ENCODE assay signal across 9 mouse cellular contexts in the genomic region with DNA sequence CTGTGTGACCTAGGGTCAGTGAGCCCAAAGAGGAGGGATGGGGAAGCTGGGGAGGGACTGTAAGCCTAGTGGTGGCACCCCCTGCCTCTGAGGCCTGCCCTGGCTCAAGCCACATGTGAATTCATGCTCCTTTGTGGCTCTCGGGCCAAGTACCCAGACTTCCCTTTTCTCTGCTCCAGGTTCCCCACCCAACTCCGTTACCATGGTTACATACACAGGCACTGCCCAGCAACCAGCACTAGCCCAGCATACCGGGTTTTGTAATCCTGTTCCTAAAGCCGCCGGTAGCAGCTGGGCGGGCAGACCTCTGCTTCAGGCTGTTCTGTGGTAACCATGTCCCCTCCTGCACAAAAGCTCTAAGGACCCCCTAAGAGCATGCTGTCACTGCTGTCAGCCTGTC. TPM values are rescaled to one million over a fixed set of nuclear protein-coding genes. Genes with fewer than 3 reads are reported as not detected.
DNase-seq lines count a peak whose midpoint lies in the region; ATAC-seq and TF ChIP-seq lines count a peak whose summit lies in the region.
"Had no signal": no experiment of that assay in that cellular context is flagged by ENCODE, and none has a peak within 500 bp of the region (broad histone marks: within the 10 kb centered on the region; RNA-seq: fewer than 3 reads in every experiment).

No protein-coding gene starts in this region.

- H3K9me3 ChIP-seq in intestine, embryonic 14.5 days (ENCODE audit: control insufficient read depth, low read length), result no peaks in the 10 kb centered on the region
- H3K9me3 ChIP-seq in intestine, postnatal 0 days (ENCODE audit: control insufficient read depth), result no peaks in the 10 kb centered on the region
- H3K9me3 ChIP-seq in hindbrain, embryonic 13.5 days, result 0 out of 2 replicates have a peak, but pooled peaks cover under 1% of the 10 kb centered on the region
- H3K9me3 ChIP-seq in midbrain, embryonic 10.5 days (replicated peaks), result peaks cover 4% of the 10 kb centered on the region
- H3K9me3 ChIP-seq in kidney, embryonic 14.5 days (ENCODE audit: control insufficient read depth, low read length), result peaks cover under 1% of the 10 kb centered on the region; the same call in 1 of the 2 replicates
- H3K9me3 ChIP-seq: heart, embryonic 15.5 days had no signal

- H3K4me2 ChIP-seq in intestine, embryonic 14.5 days (ENCODE audit: low read length), result no peak overlapping the region
- no peak overlapping the region for H3K4me2 ChIP-seq in intestine, postnatal 0 days (replicated peaks; ENCODE audit: low read depth)
- H3K4me2 ChIP-seq in hindbrain, embryonic 13.5 days, result no peak overlapping the region
- H3K4me2 ChIP-seq in kidney, embryonic 14.5 days (replicated peaks; ENCODE audit: low read depth, low read length), result no peak overlapping the region
- H3K4me2 ChIP-seq: heart, embryonic 15.5 days had no signal

- no peak for TF ChIP-seq CTCF in intestine, postnatal 0 days (IDR thresholded peaks at IDR 0.05; ENCODE audit: low read depth)
- TF ChIP-seq CTCF in bone marrow macrophage, adult 2 months (IDR thresholded peaks at IDR 0.05; ENCODE audit: low read depth, low read length), result no peak

- peaks cover 17% of the 10 kb centered on the region; the same call in 1 of the 2 replicates for H3K4me1 ChIP-seq in intestine, embryonic 14.5 days (replicated peaks; ENCODE audit: control insufficient read depth, insufficient read depth, low read length)
- no peaks in the 10 kb centered on the region for H3K4me1 ChIP-seq in intestine, postnatal 0 days (replicated peaks; ENCODE audit: control insufficient read depth, insufficient read depth, low read length)
- peaks cover 34% of the 10 kb centered on the region for H3K4me1 ChIP-seq in bone marrow macrophage, adult 2 months (ENCODE audit: control insufficient read depth, insufficient read depth, low read length)
- peaks cover 49% of the 10 kb centered on the region for H3K4me1 ChIP-seq in hindbrain, embryonic 13.5 days (replicated peaks)
- peaks cover 64% of the 10 kb centered on the region for H3K4me1 ChIP-seq in midbrain, embryonic 10.5 days
- peaks cover 14% of the 10 kb centered on the region for H3K4me1 ChIP-seq in kidney, embryonic 14.5 days (ENCODE audit: control insufficient read depth, insufficient read depth, low read length)

- H3K27ac ChIP-seq in intestine, embryonic 14.5 days (ENCODE audit: low read depth), result no peak overlapping the region
- no peak overlapping the region for H3K27ac ChIP-seq in intestine, postnatal 0 days (ENCODE audit: low read depth, low read length)
- peak overlapping the region; percentile 42 for H3K27ac ChIP-seq in bone marrow macrophage, adult 2 months (ENCODE audit: insufficient read depth, low read depth, low read length)
- H3K27ac ChIP-seq in hindbrain, embryonic 13.5 days, result peak overlapping the region; percentile 26
- H3K27ac ChIP-seq in midbrain, embryonic 10.5 days (replicated peaks), result peak overlapping the region; percentile 82
- H3K27ac ChIP-seq in kidney, embryonic 14.5 days (ENCODE audit: low read depth, low read length), result no peak overlapping the region
- H3K27ac ChIP-seq: heart, embryonic 15.5 days had no signal

- H3K9ac ChIP-seq in intestine, embryonic 14.5 days (ENCODE audit: low read length), result no peak overlapping the region
- H3K9ac ChIP-seq in intestine, postnatal 0 days (ENCODE audit: low read depth, low read length), result no peak overlapping the region
- H3K9ac ChIP-seq in hindbrain, embryonic 13.5 days, result 0 out of 2 replicates have a peak overlapping the region, but pooled peaks have one; percentile 43
- H3K9ac ChIP-seq in kidney, embryonic 14.5 days (ENCODE audit: low read depth, low read length), result no peak overlapping the region
- H3K9ac ChIP-seq: heart, embryonic 15.5 days had no signal

- WGBS in intestine, embryonic 14.5 days, result 31% methylated on average over 6 of the region's 6 CpGs
- 35% methylated on average over 6 of the region's 6 CpGs for WGBS in intestine, postnatal 0 days
- WGBS in hindbrain, embryonic 13.5 days, result 17% methylated on average over 6 of the region's 6 CpGs
- 12% methylated on average over 6 of the region's 6 CpGs for WGBS in midbrain, embryonic 10.5 days
- 43% methylated on average over 6 of the region's 6 CpGs for WGBS in kidney, embryonic 14.5 days

- 0 out of 2 replicates have a peak, but pooled peaks cover 3% of the 10 kb centered on the region for H3K36me3 ChIP-seq in intestine, embryonic 14.5 days (ENCODE audit: control insufficient read depth, insufficient read depth, low read length)
- peaks cover 42% of the 10 kb centered on the region for H3K36me3 ChIP-seq in intestine, postnatal 0 days (ENCODE audit: control insufficient read depth, insufficient read depth)
- H3K36me3 ChIP-seq in hindbrain, embryonic 13.5 days, result 0 out of 2 replicates have a peak, but pooled peaks cover 7% of the 10 kb centered on the region
- H3K36me3 ChIP-seq in midbrain, embryonic 10.5 days, result peaks cover 3% of the 10 kb centered on the region; the same call in 1 of the 2 replicates
- H3K36me3 ChIP-seq in kidney, embryonic 14.5 days (ENCODE audit: control insufficient read depth, insufficient read depth, low read length), result no peaks in the 10 kb centered on the region
- H3K36me3 ChIP-seq: heart, embryonic 15.5 days had no signal

- H3K27me3 ChIP-seq in intestine, embryonic 14.5 days (replicated peaks; ENCODE audit: control insufficient read depth, insufficient read depth, low read length), result no peaks in the 10 kb centered on the region
- no peaks in the 10 kb centered on the region for H3K27me3 ChIP-seq in intestine, postnatal 0 days (replicated peaks; ENCODE audit: control insufficient read depth, insufficient read depth, low read length)
- H3K27me3 ChIP-seq in hindbrain, embryonic 13.5 days, result no peaks in the 10 kb centered on the region
- H3K27me3 ChIP-seq in midbrain, embryonic 10.5 days (ENCODE audit: low read depth, poor library complexity, severe bottlenecking), result peaks cover 29% of the 10 kb centered on the region
- H3K27me3 ChIP-seq in kidney, embryonic 14.5 days (ENCODE audit: control insufficient read depth, insufficient read depth, low read length), result no peaks in the 10 kb centered on the region

- ATAC-seq in intestine, embryonic 14.5 days (replicated peaks; ENCODE audit: low FRiP score, low TSS enrichment, low read depth), result peak; percentile 37; the same call in 1 of the 2 replicates
- no peak for ATAC-seq in intestine, postnatal 0 days
- ATAC-seq in hindbrain, embryonic 13.5 days (ENCODE audit: low FRiP score), result peak; percentile 26; the same call in 1 of the 2 replicates
- ATAC-seq in kidney, embryonic 14.5 days (ENCODE audit: low FRiP score, low TSS enrichment), result no peak

- no peak overlapping the region for H3K4me3 ChIP-seq in intestine, embryonic 14.5 days (ENCODE audit: low read depth, low read length)
- H3K4me3 ChIP-seq in intestine, postnatal 0 days (ENCODE audit: low read depth, low read length), result no peak overlapping the region
- no peak overlapping the region for H3K4me3 ChIP-seq in bone marrow macrophage, adult 2 months (ENCODE audit: insufficient read depth, low read length)
- no peak overlapping the region for H3K4me3 ChIP-seq in hindbrain, embryonic 13.5 days
- H3K4me3 ChIP-seq in midbrain, embryonic 10.5 days, result 0 out of 2 replicates have a peak overlapping the region, but pooled peaks have one; percentile 14
- no peak overlapping the region for H3K4me3 ChIP-seq in kidney, embryonic 14.5 days (ENCODE audit: low read length)
- H3K4me3 ChIP-seq: heart, embryonic 15.5 days had no signal

- TF ChIP-seq POLR2A in bone marrow macrophage, adult 2 months (IDR thresholded peaks at IDR 0.05; ENCODE audit: borderline replicate concordance, low read depth, low read length), result no peak

- DNase-seq in intestine, embryonic 14.5 days (ENCODE audit: low spot score), result no peak
- DNase-seq in midbrain, embryonic 10.5 days (ENCODE audit: low spot score), result peak; percentile 84
- no peak for DNase-seq in thymus, postnatal 36 days
- no peak for DNase-seq in right cerebral cortex, adult 2 months (ENCODE audit: low spot score in 2 of 2)

RNA-seq across cellular contexts. Expression of a gene that starts 44.3 kb away (rescaled TPM):
- polyA plus RNA-seq in intestine, embryonic 14.5 days (2014; fragmentation: Nextera tagmentation; extraction: Ambion mirVana), result 11.2 and 11.9 TPM in 2 replicates
- polyA plus RNA-seq in intestine, postnatal 0 days (2015; fragmentation: Nextera tagmentation; extraction: Ambion mirVana), result 61.7 and 69.2 TPM in 2 replicates
- 93.3 and 100 TPM in 2 replicates for polyA plus RNA-seq in bone marrow macrophage, adult 2 months (2012; ENCODE audit: insufficient read depth, insufficient read length, missing spikeins)
- polyA plus RNA-seq in hindbrain, embryonic 13.5 days (2015; fragmentation: Nextera tagmentation; extraction: Ambion mirVana), result 4.2 and 5.7 TPM in 2 replicates
- polyA plus RNA-seq in midbrain, embryonic 10.5 days (2016; fragmentation: Nextera tagmentation; extraction: Ambion mirVana), result 3.5 and 5.4 TPM in 2 replicates
- 4.0 and 5.7 TPM in 2 replicates for polyA plus RNA-seq in kidney, embryonic 14.5 days (2014; fragmentation: Nextera tagmentation; extraction: Ambion mirVana)

Comparison
In these comparisons a context has a peak if more than half of its experiments do, and no peak if none do; other contexts are left out.
1. ATAC-seq: peak in intestine, embryonic 14.5 days (single experiment) and hindbrain, embryonic 13.5 days (single experiment); none in intestine, postnatal 0 days (single experiment) and kidney, embryonic 14.5 days (single experiment).
2. H3K27ac ChIP-seq: peak in bone marrow macrophage, adult 2 months (single experiment), hindbrain, embryonic 13.5 days (single experiment) and midbrain, embryonic 10.5 days (single experiment); none in intestine, embryonic 14.5 days (single experiment), intestine, postnatal 0 days (single experiment) and kidney, embryonic 14.5 days (single experiment).